Mouse (Mus musculus): ENCODE measurements around the gene Serpina11. TPM values are rescaled to one million over a fixed set of nuclear protein-coding genes. Genes with fewer than 3 reads are reported as not detected.
"Not testable (repeated sequence)": the region's sequence is repeated elsewhere in the genome, so short reads cannot be mapped to it uniquely, and the experiment has no call there.

The Serpina11 gene
- polyA plus RNA-seq, 1 experiment from 2014 or later, result 0.32 TPM

GRCm38 (mm10) chr12:103966761-103967160, 23.0 kb downstream of the Serpina11 start:
- H3K27ac ChIP-seq (replicated peaks), result no peak overlapping the region

GRCm38 (mm10) chr12:103963288-103963687, 26.5 kb downstream of the Serpina11 start:
- no peak overlapping the region for H3K27ac ChIP-seq (replicated peaks)
- H3K4me3 ChIP-seq (ENCODE audit: low read depth, low read length), result no peak overlapping the region
- H3K36me3 ChIP-seq (ENCODE audit: control insufficient read depth, insufficient read depth, low read length), result no peaks in the 10 kb centered on the region
- DNase-seq (ENCODE audit: low spot score) (no peak), ATAC-seq (ENCODE audit: low FRiP score, low TSS enrichment) (no peak)
- no peaks in the 10 kb centered on the region for H3K9me3 ChIP-seq (ENCODE audit: control insufficient read depth, low read length)
- no peak for TF ChIP-seq EP300 (optimal IDR thresholded peaks at IDR 0.05)
- no peak for TF ChIP-seq CTCF (IDR thresholded peaks at IDR 0.05; ENCODE audit: low read depth)
- H3K4me1 ChIP-seq (replicated peaks; ENCODE audit: control insufficient read depth, insufficient read depth), result no peaks in the 10 kb centered on the region
- WGBS, result 79% methylated on average over 4 of the region's 4 CpGs
- no peak overlapping the region for H3K9ac ChIP-seq (ENCODE audit: low read length)
- no peak overlapping the region for H3K4me2 ChIP-seq (replicated peaks; ENCODE audit: low read depth)
- H3K27me3 ChIP-seq (ENCODE audit: control insufficient read depth, insufficient read depth, low read length), result no peaks in the 10 kb centered on the region

More at GRCm38 (mm10) chr12:103966761-103967160, 23.0 kb downstream of the Serpina11 start:
- Histone ChIP-seq H3K4me3 (ENCODE audit: low read depth, low read length) (no peak overlapping the region), H3K9ac (ENCODE audit: low read length) (no peak overlapping the region), H3K4me1 (replicated peaks; ENCODE audit: control insufficient read depth, insufficient read depth) (no peaks in the 10 kb centered on the region), H3K27me3 (ENCODE audit: control insufficient read depth, insufficient read depth, low read length) (no peaks in the 10 kb centered on the region), H3K4me2 (replicated peaks; ENCODE audit: low read depth) (no peak overlapping the region), H3K36me3 (ENCODE audit: control insufficient read depth, insufficient read depth, low read length) (no peaks in the 10 kb centered on the region), H3K9me3 (ENCODE audit: control insufficient read depth, low read length) (no peaks in the 10 kb centered on the region)
- DNase-seq (ENCODE audit: low spot score) (no peak), ATAC-seq (ENCODE audit: low FRiP score, low TSS enrichment) (no peak)
- TF ChIP-seq CTCF (IDR thresholded peaks at IDR 0.05; ENCODE audit: low read depth) (no peak), EP300 (optimal IDR thresholded peaks at IDR 0.05) (no peak)
- 71% methylated on average over 3 of the region's 3 CpGs for WGBS

- Histone ChIP-seq H3K4me1 (replicated peaks; ENCODE audit: control insufficient read depth, insufficient read depth) (no peaks in the 10 kb centered on the region), H3K36me3 (ENCODE audit: control insufficient read depth, insufficient read depth, low read length) (no peaks in the 10 kb centered on the region), H3K9me3 (ENCODE audit: control insufficient read depth, low read length) (no peaks in the 10 kb centered on the region), H3K4me3 (ENCODE audit: low read depth, low read length) (no peak overlapping the region), H3K9ac (ENCODE audit: low read length) (no peak overlapping the region), H3K27ac (replicated peaks) (no peak overlapping the region), H3K4me2 (replicated peaks; ENCODE audit: low read depth) (no peak overlapping the region), H3K27me3 (ENCODE audit: control insufficient read depth, insufficient read depth, low read length) (no peaks in the 10 kb centered on the region)
- WGBS, result 78% methylated on average over 8 of the region's 8 CpGs
- no peak for ATAC-seq (ENCODE audit: low FRiP score, low TSS enrichment)
- TF ChIP-seq EP300 (optimal IDR thresholded peaks at IDR 0.05), result no peak
- TF ChIP-seq CTCF (IDR thresholded peaks at IDR 0.05; ENCODE audit: low read depth), result no peak
- DNase-seq (ENCODE audit: low spot score), result no peak
These were observed 26.9 kb downstream of the Serpina11 start for GRCm38 (mm10) chr12:103962860-103963259.

- 83% methylated on average over 5 of the region's 5 CpGs for WGBS
- Histone ChIP-seq H3K4me3 (ENCODE audit: low read depth, low read length) (no peak overlapping the region), H3K9ac (ENCODE audit: low read length) (no peak overlapping the region), H3K4me2 (replicated peaks; ENCODE audit: low read depth) (no peak overlapping the region), H3K27ac (replicated peaks) (no peak overlapping the region), H3K36me3 (ENCODE audit: control insufficient read depth, insufficient read depth, low read length) (no peaks in the 10 kb centered on the region), H3K4me1 (replicated peaks; ENCODE audit: control insufficient read depth, insufficient read depth) (no peaks in the 10 kb centered on the region), H3K27me3 (ENCODE audit: control insufficient read depth, insufficient read depth, low read length) (no peaks in the 10 kb centered on the region), H3K9me3 (ENCODE audit: control insufficient read depth, low read length) (no peaks in the 10 kb centered on the region)
- DNase-seq (ENCODE audit: low spot score) (no peak), ATAC-seq (ENCODE audit: low FRiP score, low TSS enrichment) (no peak)
- TF ChIP-seq EP300 (optimal IDR thresholded peaks at IDR 0.05), result no peak
- TF ChIP-seq CTCF (IDR thresholded peaks at IDR 0.05; ENCODE audit: low read depth), result no peak
These were observed 27.4 kb downstream of the Serpina11 start for GRCm38 (mm10) chr12:103962337-103962736.

GRCm38 (mm10) chr12:103961716-103962115, 28.0 kb downstream of the Serpina11 start:
- H3K9ac ChIP-seq (ENCODE audit: low read length), result no peak overlapping the region
- no peak for TF ChIP-seq EP300 (optimal IDR thresholded peaks at IDR 0.05)
- no peak for TF ChIP-seq CTCF (IDR thresholded peaks at IDR 0.05; ENCODE audit: low read depth)
- no peaks in the 10 kb centered on the region for H3K36me3 ChIP-seq (ENCODE audit: control insufficient read depth, insufficient read depth, low read length)
- no peak overlapping the region for H3K4me2 ChIP-seq (replicated peaks; ENCODE audit: low read depth)
- no peaks in the 10 kb centered on the region for H3K27me3 ChIP-seq (ENCODE audit: control insufficient read depth, insufficient read depth, low read length)
- no peaks in the 10 kb centered on the region for H3K4me1 ChIP-seq (replicated peaks; ENCODE audit: control insufficient read depth, insufficient read depth)
- no peaks in the 10 kb centered on the region for H3K9me3 ChIP-seq (ENCODE audit: control insufficient read depth, low read length)
- ATAC-seq (ENCODE audit: low FRiP score, low TSS enrichment) (no peak), DNase-seq (ENCODE audit: low spot score) (no peak)
- H3K4me3 ChIP-seq (ENCODE audit: low read depth, low read length), result no peak overlapping the region
- 100% methylated on average over 1 of the region's 1 CpGs for WGBS
- no peak overlapping the region for H3K27ac ChIP-seq (replicated peaks)

- TF ChIP-seq EP300 (optimal IDR thresholded peaks at IDR 0.05) (no peak), CTCF (IDR thresholded peaks at IDR 0.05; ENCODE audit: low read depth) (no peak)
- Histone ChIP-seq H3K27ac (replicated peaks) (no peak within 1 kb of the TSS), H3K9ac (ENCODE audit: low read length) (no peak within 1 kb of the TSS), H3K4me3 (ENCODE audit: low read depth, low read length) (no peak within 1 kb of the TSS), H3K4me1 (replicated peaks; ENCODE audit: control insufficient read depth, insufficient read depth) (no peaks in the 10 kb centered on the region), H3K27me3 (ENCODE audit: control insufficient read depth, insufficient read depth, low read length) (no peaks in the 10 kb centered on the region), H3K4me2 (replicated peaks; ENCODE audit: low read depth) (no peak within 1 kb of the TSS), H3K36me3 (ENCODE audit: control insufficient read depth, insufficient read depth, low read length) (no peaks in the 10 kb centered on the region), H3K9me3 (ENCODE audit: control insufficient read depth, low read length) (no peaks in the 10 kb centered on the region)
- no peak for ATAC-seq (ENCODE audit: low FRiP score, low TSS enrichment)
- no peak for DNase-seq (ENCODE audit: low spot score)
- 76% methylated on average over 3 of the region's 3 CpGs for WGBS
These were observed 31.0 kb downstream of the Serpina11 start, which contains the start of gene Serpina1e for GRCm38 (mm10) chr12:103958798-103959197. Serpina1e (minus strand) TSS chr12:103958975.

- H3K9me3 ChIP-seq (ENCODE audit: control insufficient read depth, low read length); H3K9ac ChIP-seq (ENCODE audit: low read length); H3K4me1 ChIP-seq (replicated peaks; ENCODE audit: control insufficient read depth, insufficient read depth); DNase-seq (ENCODE audit: low spot score); H3K4me3 ChIP-seq (ENCODE audit: low read depth, low read length); H3K4me2 ChIP-seq (replicated peaks; ENCODE audit: low read depth); ATAC-seq (ENCODE audit: low FRiP score, low TSS enrichment); H3K36me3 ChIP-seq (ENCODE audit: control insufficient read depth, insufficient read depth, low read length); H3K27me3 ChIP-seq (ENCODE audit: control insufficient read depth, insufficient read depth, low read length); H3K27ac ChIP-seq (replicated peaks): not testable (repeated sequence)
- 63% methylated on average over 2 of the region's 2 CpGs for WGBS
These were observed 33.2 kb downstream of the Serpina11 start for GRCm38 (mm10) chr12:103956555-103956954.

GRCm38 (mm10) chr12:103952972-103953371, 36.8 kb downstream of the Serpina11 start:
- H3K9ac ChIP-seq (ENCODE audit: low read length); ATAC-seq (ENCODE audit: low FRiP score, low TSS enrichment); H3K9me3 ChIP-seq (ENCODE audit: control insufficient read depth, low read length); H3K4me2 ChIP-seq (replicated peaks; ENCODE audit: low read depth); H3K4me1 ChIP-seq (replicated peaks; ENCODE audit: control insufficient read depth, insufficient read depth); H3K27ac ChIP-seq (replicated peaks); DNase-seq (ENCODE audit: low spot score); H3K4me3 ChIP-seq (ENCODE audit: low read depth, low read length); H3K36me3 ChIP-seq (ENCODE audit: control insufficient read depth, insufficient read depth, low read length); H3K27me3 ChIP-seq (ENCODE audit: control insufficient read depth, insufficient read depth, low read length): not testable (repeated sequence)
- 73% methylated on average over 3 of the region's 3 CpGs for WGBS

All from stomach, postnatal 0 days (tissue).